Comparison of ENCODE assay signal across 18 mouse cellular contexts in the genomic region with DNA sequence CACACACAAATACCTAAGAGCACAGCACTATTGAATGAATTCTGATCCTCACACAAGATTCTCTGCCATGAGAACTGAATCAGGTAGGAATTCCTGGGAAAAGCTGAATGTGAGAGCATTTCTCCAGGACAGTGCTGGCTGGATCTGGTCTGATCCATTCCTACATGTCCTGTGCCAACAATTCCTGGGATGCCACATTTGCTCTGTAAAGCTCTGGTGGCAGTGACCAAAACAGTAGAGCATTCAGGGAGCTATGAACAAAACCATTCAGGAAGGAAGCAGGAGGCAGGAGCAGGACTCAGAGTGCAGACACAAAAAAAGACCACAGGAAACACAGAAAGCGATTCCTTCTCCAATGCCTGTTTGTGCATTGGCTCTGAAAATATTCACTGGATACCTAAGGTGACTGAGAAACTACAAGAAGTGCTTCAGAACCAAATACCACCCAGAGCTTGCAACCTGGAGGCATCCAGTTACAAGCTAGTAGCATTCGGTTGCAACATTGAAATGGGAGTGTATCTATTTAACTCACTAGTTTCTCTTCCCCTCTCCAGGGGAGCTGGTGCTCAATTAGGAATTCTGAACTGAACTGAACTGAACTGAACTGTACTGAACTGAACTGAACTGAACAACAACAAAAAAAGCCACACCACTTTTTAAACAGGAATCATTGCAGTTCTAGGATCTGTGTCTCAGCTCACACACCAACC.
A peak's percentile ranks its signal among the peaks of the same experiment; 100 is the strongest.
DNase-seq lines count a peak whose midpoint lies in the region; ATAC-seq and TF ChIP-seq lines count a peak whose summit lies in the region.
"Had no signal": no experiment of that assay in that cellular context is flagged by ENCODE, and none has a peak within 500 bp of the region (broad histone marks: within the 10 kb centered on the region; RNA-seq: fewer than 3 reads in every experiment).

No protein-coding gene starts in this region.

- DNase-seq in lung, embryonic 14.5 days, result no peak
- DNase-seq in lung, postnatal 0 days (ENCODE audit: low spot score), result no peak
- DNase-seq in right cerebral cortex, postnatal 25 days, result no peak
- DNase-seq in heart, adult 8-10 months (ENCODE audit: low spot score), result no peak
- DNase-seq: B cell, adult 2 months; gastrocnemius, adult 2 months; kidney, postnatal 25 days; liver, embryonic 13.5 days; lung, postnatal 36 days; thymus, postnatal 14 days had no signal

- no peaks in the 10 kb centered on the region for H3K4me1 ChIP-seq in forebrain, embryonic 16.5 days (replicated peaks; ENCODE audit: control insufficient read depth, insufficient read depth, low read length)
- peaks cover 10% of the 10 kb centered on the region; the same call in 1 of the 2 replicates for H3K4me1 ChIP-seq in forebrain, embryonic 13.5 days
- no peaks in the 10 kb centered on the region for H3K4me1 ChIP-seq in lung, embryonic 14.5 days (ENCODE audit: insufficient read depth)
- no peaks in the 10 kb centered on the region; the same call in 1 of the 2 replicates for H3K4me1 ChIP-seq in lung, postnatal 0 days (ENCODE audit: insufficient read depth, low read depth, low read length)

- TF ChIP-seq EP300 in lung, postnatal 0 days (IDR thresholded peaks at IDR 0.05), result no peak

- H3K4me2 ChIP-seq in forebrain, embryonic 16.5 days (ENCODE audit: low read length), result no peak overlapping the region
- no peak overlapping the region for H3K4me2 ChIP-seq in forebrain, embryonic 13.5 days
- H3K4me2 ChIP-seq in lung, embryonic 14.5 days, result no peak overlapping the region
- no peak overlapping the region for H3K4me2 ChIP-seq in lung, postnatal 0 days (replicated peaks; ENCODE audit: low read depth, low read length)
- H3K4me2 ChIP-seq: heart, embryonic 12.5 days; liver, embryonic 13.5 days; stomach, embryonic 15.5 days had no signal

- ATAC-seq in forebrain, embryonic 16.5 days, result peak; percentile 20; the same call in 1 of the 2 replicates
- no peak for ATAC-seq in forebrain, embryonic 13.5 days
- ATAC-seq in lung, embryonic 14.5 days (ENCODE audit: insufficient read depth), result no peak
- no peak for ATAC-seq in lung, postnatal 0 days
- ATAC-seq in common myeloid progenitor, adult 5-6 weeks (replicated peaks; ENCODE audit: low read depth, poor library complexity, severe bottlenecking), result peak; percentile 58; the same call in 1 of the 2 replicates
- peak; percentile 86 for ATAC-seq in megakaryocyte, adult 5-6 weeks (ENCODE audit: poor library complexity, severe bottlenecking)

- no peaks in the 10 kb centered on the region for H3K36me3 ChIP-seq in forebrain, embryonic 16.5 days (ENCODE audit: control insufficient read depth, insufficient read depth)
- no peaks in the 10 kb centered on the region for H3K36me3 ChIP-seq in forebrain, embryonic 13.5 days (ENCODE audit: poor library complexity, severe bottlenecking)
- H3K36me3 ChIP-seq in lung, embryonic 14.5 days (ENCODE audit: insufficient read depth), result no peaks in the 10 kb centered on the region
- H3K36me3 ChIP-seq in lung, postnatal 0 days (ENCODE audit: insufficient read depth, low read length), result no peaks in the 10 kb centered on the region
- H3K36me3 ChIP-seq: heart, embryonic 12.5 days; liver, embryonic 13.5 days; stomach, embryonic 15.5 days had no signal

- H3K27ac ChIP-seq in forebrain, embryonic 16.5 days (ENCODE audit: low read length), result no peak overlapping the region
- H3K27ac ChIP-seq in forebrain, embryonic 13.5 days, result no peak overlapping the region
- H3K27ac ChIP-seq in lung, embryonic 14.5 days (ENCODE audit: low read depth), result peak overlapping the region; percentile 18; the same call in 1 of the 2 replicates
- H3K27ac ChIP-seq in lung, postnatal 0 days (ENCODE audit: low read length), result no peak overlapping the region
- H3K27ac ChIP-seq: gastrocnemius, adult 2 months; left cerebral cortex, adult 2 months; liver, embryonic 13.5 days; stomach, embryonic 15.5 days had no signal

- TF ChIP-seq CTCF in lung, embryonic 14.5 days (IDR thresholded peaks at IDR 0.05; ENCODE audit: low read depth), result no peak
- TF ChIP-seq CTCF in lung, postnatal 0 days (IDR thresholded peaks at IDR 0.05), result no peak

- 41% methylated on average over 2 of the region's 2 CpGs for WGBS in forebrain, embryonic 16.5 days
- WGBS in forebrain, embryonic 13.5 days, result 63% methylated on average over 2 of the region's 2 CpGs
- 44% methylated on average over 2 of the region's 2 CpGs for WGBS in lung, embryonic 14.5 days
- 42% methylated on average over 2 of the region's 2 CpGs for WGBS in lung, postnatal 0 days

- no peaks in the 10 kb centered on the region for H3K27me3 ChIP-seq in forebrain, embryonic 16.5 days (replicated peaks; ENCODE audit: control insufficient read depth, insufficient read depth, low read length)
- H3K27me3 ChIP-seq in forebrain, embryonic 13.5 days, result no peaks in the 10 kb centered on the region
- H3K27me3 ChIP-seq in lung, embryonic 14.5 days (ENCODE audit: insufficient read depth, low read length), result no peaks in the 10 kb centered on the region
- no peaks in the 10 kb centered on the region for H3K27me3 ChIP-seq in lung, postnatal 0 days (replicated peaks; ENCODE audit: insufficient read depth, low read length)
- H3K27me3 ChIP-seq: heart, embryonic 12.5 days; liver, embryonic 13.5 days; stomach, embryonic 15.5 days had no signal

- no peaks in the 10 kb centered on the region for H3K9me3 ChIP-seq in forebrain, embryonic 16.5 days (ENCODE audit: control insufficient read depth, low read length)
- H3K9me3 ChIP-seq in forebrain, embryonic 13.5 days (replicated peaks), result no peaks in the 10 kb centered on the region
- no peaks in the 10 kb centered on the region for H3K9me3 ChIP-seq in lung, embryonic 14.5 days (ENCODE audit: low read depth, low read length)
- H3K9me3 ChIP-seq in lung, postnatal 0 days (ENCODE audit: low read length), result no peaks in the 10 kb centered on the region
- H3K9me3 ChIP-seq: heart, embryonic 12.5 days; liver, embryonic 13.5 days; stomach, embryonic 15.5 days had no signal

- H3K9ac ChIP-seq in forebrain, embryonic 16.5 days (replicated peaks; ENCODE audit: low read depth, low read length), result no peak overlapping the region
- H3K9ac ChIP-seq in forebrain, embryonic 13.5 days, result no peak overlapping the region
- H3K9ac ChIP-seq in lung, embryonic 14.5 days, result no peak overlapping the region
- no peak overlapping the region for H3K9ac ChIP-seq in lung, postnatal 0 days (replicated peaks; ENCODE audit: low read depth)
- H3K9ac ChIP-seq: heart, embryonic 12.5 days; liver, embryonic 13.5 days; stomach, embryonic 15.5 days had no signal

- no peak overlapping the region for H3K4me3 ChIP-seq in forebrain, embryonic 16.5 days (replicated peaks; ENCODE audit: low read length)
- no peak overlapping the region for H3K4me3 ChIP-seq in forebrain, embryonic 13.5 days
- no peak overlapping the region for H3K4me3 ChIP-seq in lung, embryonic 14.5 days (ENCODE audit: low read depth, low read length)
- no peak overlapping the region for H3K4me3 ChIP-seq in lung, postnatal 0 days (ENCODE audit: low read depth, low read length)
- H3K4me3 ChIP-seq: erythroblast, embryonic 14.5 days; gastrocnemius, adult 2 months; heart, embryonic 12.5 days; left cerebral cortex, adult 2 months; liver, embryonic 13.5 days; stomach, embryonic 15.5 days had no signal

Comparison
In these comparisons a context has a peak if more than half of its experiments do, and no peak if none do; other contexts are left out.
1. ATAC-seq: peak in forebrain, embryonic 16.5 days (single experiment), common myeloid progenitor, adult 5-6 weeks (single experiment) and megakaryocyte, adult 5-6 weeks (single experiment); none in forebrain, embryonic 13.5 days (single experiment), lung, embryonic 14.5 days (single experiment) and lung, postnatal 0 days (single experiment).